Mouse (Mus musculus): ENCODE data around the gene Zmym6.
A peak's percentile ranks its signal among the peaks of the same experiment; 100 is the strongest.

The Zmym6 gene

DNA sequence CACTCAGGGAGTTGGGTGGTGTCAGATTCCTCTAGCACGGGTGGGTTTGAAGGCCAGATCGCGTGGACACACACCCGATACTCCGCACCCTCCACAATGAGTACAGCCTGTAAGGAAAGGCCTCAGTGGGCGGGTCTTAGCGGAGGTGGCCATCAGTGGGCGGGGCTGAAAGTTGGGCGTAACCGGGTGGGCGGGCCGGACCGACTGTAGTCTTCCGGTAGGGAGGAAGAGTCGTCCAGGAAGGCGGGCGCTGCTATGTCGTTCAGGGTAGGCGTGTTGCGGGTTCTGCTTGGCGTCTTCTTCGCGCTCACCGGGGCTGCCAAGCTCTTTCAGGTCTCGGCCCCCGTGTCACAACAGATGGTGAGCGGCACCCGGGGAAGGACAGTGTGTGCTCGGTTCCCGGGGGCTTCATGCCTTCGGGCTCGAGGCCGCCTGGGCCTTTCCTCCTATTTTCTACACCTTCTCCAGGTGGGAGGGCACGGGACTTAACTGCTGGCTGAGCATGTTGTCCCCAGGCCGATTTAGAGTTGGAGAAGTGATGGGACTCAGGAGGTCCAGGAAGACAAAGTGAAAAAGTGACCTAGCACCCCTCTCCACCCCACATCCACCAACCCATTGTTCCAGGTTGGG lies 48.8 kb downstream of the Zmym6 start:
- DNase-seq: peak; percentile 93

GRCm38 (mm10) chr4:127134687-127135086 lies 57.5 kb downstream of the Zmym6 start:
- DNase-seq: no peak

DNA sequence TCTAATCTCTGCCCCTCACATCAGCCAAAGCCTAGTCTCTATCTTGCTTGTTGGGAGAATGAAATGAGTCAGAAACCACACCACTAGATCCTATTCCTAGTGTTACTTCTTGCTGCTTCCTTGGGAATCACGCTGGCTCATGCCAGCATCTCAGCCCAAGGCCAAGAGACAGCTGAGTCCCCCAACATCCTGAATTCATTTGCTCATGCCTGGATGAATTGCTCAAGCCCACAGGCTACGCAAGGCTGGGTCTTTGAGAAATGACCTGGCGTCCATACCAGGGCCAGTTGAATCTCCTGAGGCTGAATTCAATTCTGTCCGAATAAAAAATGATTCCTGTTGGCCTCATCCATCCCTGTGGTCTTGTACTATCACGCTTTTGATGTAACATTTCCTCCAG lies 60.4 kb downstream of the Zmym6 start:
- DNase-seq: no peak

- DNase-seq: no peak
Observed at GRCm38 (mm10) chr4:127138486-127138885, 61.3 kb downstream of the Zmym6 start.

GRCm38 (mm10) chr4:127150031-127150430 lies 72.8 kb downstream of the Zmym6 start:
- no peak for DNase-seq

DNA sequence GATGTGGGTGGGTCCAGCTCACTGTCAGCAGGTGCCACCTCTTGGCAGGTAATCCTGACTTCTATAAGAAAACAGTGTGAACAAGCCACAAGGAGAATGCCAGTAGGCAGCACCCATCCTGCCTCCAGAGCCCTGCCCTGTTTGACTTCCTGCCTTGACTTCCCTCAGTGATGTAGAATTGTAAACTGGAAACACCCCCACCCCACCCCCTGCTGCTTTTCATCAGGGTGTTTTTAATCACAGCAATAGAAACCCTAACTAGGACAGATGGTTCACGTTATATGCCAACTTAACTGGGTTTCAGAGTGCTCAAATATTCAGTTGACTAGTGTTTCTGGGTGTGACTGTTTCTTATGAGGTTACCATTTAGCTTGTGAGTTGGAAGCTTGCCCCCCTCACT lies 76.2 kb downstream of the Zmym6 start:
- no peak for DNase-seq

- no peak for DNase-seq
Observed at GRCm38 (mm10) chr4:127155757-127156156, 78.6 kb downstream of the Zmym6 start.

- DNase-seq: no peak
Observed at GRCm38 (mm10) chr4:127157746-127158145, 80.6 kb downstream of the Zmym6 start.

- DNase-seq: no peak
Observed at GRCm38 (mm10) chr4:127163926-127164325, 86.7 kb downstream of the Zmym6 start.

DNA sequence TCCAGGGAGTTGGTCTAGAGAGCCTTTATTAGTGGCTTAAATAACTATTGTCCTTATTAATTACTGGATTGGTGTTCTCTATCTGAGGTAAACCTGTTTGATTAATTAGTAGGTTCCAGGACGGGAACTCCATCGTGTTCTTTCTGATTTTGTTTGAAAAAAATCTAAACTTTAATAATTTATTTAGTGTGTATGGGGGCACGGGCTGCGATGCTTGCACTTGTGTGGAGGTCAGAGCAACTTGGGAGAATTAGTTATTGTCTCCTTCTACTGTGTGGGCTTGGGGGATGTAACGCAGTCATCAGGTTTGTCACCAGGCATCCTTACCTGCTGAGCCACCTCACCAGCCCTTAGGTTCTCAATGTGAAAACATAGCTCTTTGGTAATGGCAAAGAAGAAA lies 89.9 kb downstream of the Zmym6 start:
- no peak for DNase-seq

DNA sequence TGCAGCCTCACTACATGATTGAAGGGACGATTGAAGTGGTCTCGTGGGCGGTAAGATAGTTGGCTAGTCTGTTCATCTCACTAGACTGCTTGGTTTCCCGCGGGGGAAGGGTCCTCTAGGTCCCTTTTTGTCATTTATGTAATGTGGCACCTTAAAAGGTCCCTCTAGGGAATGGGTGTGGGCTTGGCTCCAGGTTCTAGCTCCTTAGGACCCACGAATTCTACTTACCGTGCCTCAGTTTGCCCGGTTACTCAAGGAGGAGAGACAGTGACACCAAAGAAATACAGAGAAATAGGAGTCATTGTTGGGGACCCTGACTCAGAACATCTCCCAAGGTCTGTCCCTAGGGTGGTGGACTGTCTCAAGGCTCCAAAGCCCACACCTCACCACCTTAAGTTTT lies 90.5 kb downstream of the Zmym6 start:
- no peak for DNase-seq

DNA sequence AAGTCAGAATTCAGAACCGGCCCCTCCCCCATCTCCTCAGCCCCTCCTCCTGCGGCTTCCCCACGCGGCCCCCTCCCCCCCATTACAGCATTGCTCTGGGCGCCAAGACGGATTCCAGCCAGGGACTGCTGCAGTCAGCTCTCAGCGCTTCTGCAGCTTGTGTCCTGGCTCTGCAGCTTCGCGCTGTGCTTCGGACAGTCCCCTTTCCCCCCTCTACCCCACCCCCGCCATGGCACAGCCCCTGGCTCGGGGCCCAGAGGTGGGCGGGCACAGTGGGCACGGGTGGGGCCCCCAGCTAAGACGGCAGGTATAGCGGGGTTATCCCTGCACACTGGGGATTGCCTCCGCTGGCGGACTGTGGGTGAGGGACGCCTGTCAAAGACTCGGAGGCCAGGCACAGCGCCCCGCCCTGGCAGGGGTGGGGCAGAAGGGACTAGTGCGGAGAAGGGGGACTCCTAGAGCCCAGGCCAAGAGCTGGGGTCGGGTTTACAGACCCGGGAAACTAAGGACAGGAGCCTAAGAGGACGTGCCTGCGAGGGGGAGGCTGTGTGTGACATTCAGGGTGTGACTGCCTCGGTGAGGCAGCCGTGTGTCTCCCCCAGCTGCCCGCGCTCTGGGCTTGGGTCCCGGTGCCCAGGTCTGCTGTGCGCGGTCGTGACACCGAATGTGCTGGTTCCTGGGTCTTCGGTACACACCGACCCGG lies 91.2 kb downstream of the Zmym6 start:
- peak; percentile 20 for DNase-seq

DNA sequence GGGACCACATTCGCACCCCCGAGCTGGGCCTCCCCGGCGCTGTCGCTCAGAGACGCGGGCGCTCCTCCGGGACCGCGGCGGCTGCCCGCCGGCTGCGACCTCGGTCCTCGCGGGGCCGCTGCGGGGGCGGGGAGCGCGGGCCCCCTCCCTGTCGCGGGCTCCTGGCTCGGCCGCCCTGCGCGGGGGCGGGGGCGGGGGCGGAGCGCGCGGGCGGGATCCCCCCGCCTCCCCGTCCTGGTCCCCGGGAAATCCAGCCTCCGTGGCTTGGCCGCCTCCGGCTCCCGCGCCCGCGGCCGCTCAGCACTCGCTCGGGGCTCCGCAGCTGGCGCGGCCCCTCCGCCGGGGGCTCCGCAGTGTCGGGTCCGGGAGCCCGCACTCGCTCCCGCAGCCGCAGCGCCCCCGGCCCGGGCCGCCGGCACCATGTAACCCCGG lies 91.7 kb downstream of the Zmym6 start, which contains the start of gene Dlgap3:
Dlgap3 (plus strand) TSS at position 291 of the 432 bp plus-strand sequence.
- DNase-seq: peak; percentile 46

GRCm38 (mm10) chr4:127169346-127170221 lies 92.4 kb downstream of the Zmym6 start:
- DNase-seq: peak; percentile 36

DNA sequence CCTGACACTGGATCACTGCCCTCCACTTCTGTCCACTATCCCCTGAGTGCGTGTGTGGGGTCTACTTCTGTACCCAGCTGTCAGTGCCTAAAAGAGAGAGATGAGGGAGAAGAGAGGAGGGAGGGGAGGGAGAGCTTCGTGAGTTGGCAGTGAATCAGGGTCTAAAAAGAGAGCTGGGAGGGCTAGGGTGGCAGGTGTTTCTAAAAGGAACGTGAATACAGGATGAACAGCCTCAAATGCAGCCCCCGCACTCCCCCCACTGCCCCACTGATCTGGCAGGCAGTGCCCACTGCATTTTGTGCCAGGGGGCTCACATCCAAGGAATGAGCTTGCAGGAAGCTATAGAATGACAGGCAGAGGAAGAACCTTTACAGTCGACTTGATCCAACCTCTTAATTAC lies 93.7 kb downstream of the Zmym6 start:
- DNase-seq: no peak

DNA sequence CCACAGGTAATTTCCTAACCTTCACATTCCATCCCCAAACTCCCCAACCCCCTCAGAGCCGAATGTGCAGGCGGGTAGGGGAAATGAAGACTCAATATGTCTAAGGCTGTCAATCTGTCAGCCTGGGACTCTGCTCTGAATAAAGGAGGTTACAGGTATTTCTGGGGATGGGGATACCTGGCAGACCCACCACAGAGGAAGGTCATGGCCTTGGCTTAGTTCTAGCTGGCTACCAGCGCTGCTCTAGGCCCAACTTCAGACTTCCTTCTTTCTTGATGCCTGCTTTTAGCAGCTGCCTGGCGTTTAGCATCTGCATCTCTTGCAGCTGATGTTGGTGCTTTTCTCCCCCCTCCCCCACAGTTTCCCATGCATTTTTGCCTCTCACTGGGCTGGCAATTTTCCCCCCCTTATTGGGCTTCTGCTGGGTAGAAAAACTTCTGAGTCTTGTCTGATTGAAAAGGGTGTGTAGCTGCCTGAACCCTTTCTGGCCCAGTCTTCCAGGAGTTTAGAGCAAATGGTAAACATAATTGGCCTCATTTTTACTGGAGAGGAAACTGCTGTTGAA lies 94.2 kb downstream of the Zmym6 start:
- DNase-seq: no peak

DNA sequence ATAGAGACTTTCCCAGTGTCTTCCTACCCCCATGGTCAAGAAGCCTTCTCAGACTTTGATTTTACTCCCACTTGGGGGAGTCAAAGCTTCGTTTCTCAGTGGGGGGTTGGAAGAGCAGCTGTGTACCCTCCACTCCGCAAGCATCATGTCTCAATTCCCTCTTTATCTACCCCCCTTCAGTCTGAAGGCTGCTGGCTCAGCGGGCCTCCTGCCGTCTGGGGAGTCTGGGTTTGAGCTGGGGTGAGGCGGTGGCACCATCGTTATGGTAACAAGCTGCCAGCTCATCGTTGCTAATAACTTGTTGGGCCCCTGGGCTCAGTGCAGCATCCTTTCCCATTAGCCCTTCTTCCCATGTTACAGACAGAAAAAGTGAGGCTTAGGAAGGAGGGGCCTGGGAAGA lies 94.9 kb downstream of the Zmym6 start:
- no peak for DNase-seq

DNA sequence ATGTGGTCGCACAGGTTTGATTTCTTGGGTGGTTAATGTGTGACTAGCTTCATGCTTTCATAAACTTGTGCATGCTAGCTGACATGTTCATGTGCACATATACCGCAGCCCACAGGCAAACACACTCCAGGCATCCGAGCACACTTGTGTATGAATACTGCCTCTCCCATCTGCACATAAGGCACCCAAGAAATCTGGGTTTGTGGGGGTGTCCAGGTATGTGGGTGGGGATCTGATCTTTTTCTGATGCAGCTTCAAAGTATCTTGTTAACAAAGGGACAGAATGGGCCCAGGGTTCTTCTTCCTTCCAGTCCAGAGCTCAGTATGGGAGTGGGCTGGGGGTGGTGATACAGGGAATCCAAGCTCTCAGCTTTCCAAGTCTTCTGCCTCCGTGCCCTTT lies 95.4 kb downstream of the Zmym6 start:
- no peak for DNase-seq

GRCm38 (mm10) chr4:127173461-127173860 lies 96.3 kb downstream of the Zmym6 start:
- peak; percentile 77 for DNase-seq
